Mouse (Mus musculus) macrophage (primary cell): ENCODE measurements around the gene Trim44. TPM values are rescaled to one million over a fixed set of nuclear protein-coding genes. Genes with fewer than 3 reads are reported as not detected.

Source experiments
- H3K27ac ChIP-seq: fragments of 350-480 bp; formaldehyde crosslinking; 2 replicates; pipeline ENCODE4 v1.9.0; 2021
- H3K36me3 ChIP-seq: fragments of 350-480 bp; formaldehyde crosslinking; 2 replicates; pipeline ENCODE4 v1.9.0; 2021; ENCODE audit errors: inconsistent target
- H3K4me3 ChIP-seq: fragments of 350-480 bp; formaldehyde crosslinking; 2 replicates; pipeline ENCODE4 v1.9.0; 2021; ENCODE audit errors: inconsistent target
- H3K79me2 ChIP-seq: fragments of 350-480 bp; formaldehyde crosslinking; 2 replicates; pipeline ENCODE4 v1.9.0; 2021; ENCODE audit errors: inconsistent target
- WGBS: methylation state at CpG from one replicate; pipeline ENCODE4 v1.1.7; 2026; ENCODE audit warnings: inconsistent platforms; ENCODE audit not compliant: missing documents; 5-methylcytosine and 5-hydroxymethylcytosine counted together
- polyA plus RNA-seq: library from polyadenylated mRNA; stranded (reverse); fragments of 250-400 nt; gene quantifications from 3 replicates; pipeline ENCODE4 v1.2.4, GENCODE M21; 2018; ENCODE audit warnings: inconsistent platforms

Trim44 gene
- polyA plus RNA-seq, 1 experiment from 2014 or later: 40.5 TPM

DNA sequence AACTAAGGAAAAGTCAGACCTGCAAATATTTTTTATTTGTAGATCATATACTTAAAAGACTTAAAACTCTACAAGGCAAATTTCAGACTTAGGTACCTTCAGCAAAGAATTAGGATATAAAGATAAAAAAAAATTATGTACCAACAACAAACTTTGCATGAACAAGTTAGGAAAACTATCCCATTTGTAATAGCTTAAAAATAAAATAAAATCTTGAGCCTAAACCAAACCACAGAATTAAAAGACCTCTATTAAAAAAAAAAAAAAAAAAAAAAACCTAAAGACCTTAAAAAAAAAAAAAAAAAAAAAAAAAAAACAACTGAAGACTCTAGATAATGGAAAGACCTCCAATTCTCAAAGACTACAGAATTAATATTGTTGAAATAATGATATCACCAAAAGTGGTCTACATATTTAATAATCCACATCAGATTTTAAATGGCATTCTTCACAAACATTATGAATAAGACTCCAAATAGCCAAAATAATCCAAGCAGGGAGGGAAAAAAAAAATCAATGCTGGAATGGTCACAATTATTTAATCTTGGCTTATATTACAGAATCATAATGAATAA is 22.2 kb downstream of the Trim44 start:
- H3K36me3 ChIP-seq: no peaks in the 10 kb centered on the region
- peaks cover 66% of the 10 kb centered on the region; the same call in 1 of the 2 replicates for H3K79me2 ChIP-seq
- no peak overlapping the region for H3K4me3 ChIP-seq
- no peak overlapping the region for H3K27ac ChIP-seq

DNA sequence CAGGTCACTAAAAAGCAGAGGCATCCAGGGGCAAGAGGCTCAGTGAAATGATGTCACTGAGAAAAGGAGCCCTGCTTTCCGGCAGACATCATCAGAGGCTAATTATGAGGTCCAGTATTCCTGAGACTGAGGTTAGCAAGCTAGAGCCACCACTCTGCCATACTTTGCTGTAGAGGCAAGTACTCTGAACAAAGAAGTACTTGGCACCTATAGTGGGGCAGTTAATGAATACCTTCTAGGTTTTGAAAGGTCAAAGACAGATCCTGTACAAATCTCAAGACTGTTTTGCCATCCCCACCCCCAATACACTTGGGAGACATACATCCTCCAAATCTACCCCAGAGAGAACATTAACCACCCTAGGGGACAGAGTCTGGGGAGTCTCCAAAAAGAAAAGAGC is 23.1 kb downstream of the Trim44 start:
- no peaks in the 10 kb centered on the region for H3K36me3 ChIP-seq
- WGBS: 60% methylated on average over 1 of the region's 1 CpGs
- H3K79me2 ChIP-seq: peaks cover 58% of the 10 kb centered on the region; the same call in 1 of the 2 replicates
- no peak overlapping the region for H3K4me3 ChIP-seq
- no peak overlapping the region for H3K27ac ChIP-seq

DNA sequence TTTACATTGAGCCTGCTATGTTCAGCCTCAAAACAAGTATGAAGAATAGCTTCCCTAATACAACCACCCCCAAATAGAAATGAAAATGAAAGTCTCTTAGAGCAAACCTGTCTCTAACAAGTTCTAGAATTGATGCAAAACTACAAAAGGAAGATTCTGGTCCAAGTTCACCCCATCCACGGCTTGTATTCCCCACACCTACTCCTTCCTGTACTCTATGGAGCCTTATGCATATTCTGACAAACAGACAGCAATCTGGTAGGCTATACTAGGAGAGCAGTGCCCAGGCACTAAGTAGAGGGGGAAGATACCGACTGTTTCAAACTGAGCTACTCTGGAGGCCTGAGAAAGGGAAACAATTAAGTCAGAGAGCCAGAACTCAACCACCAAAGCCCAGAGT is 23.6 kb downstream of the Trim44 start:
- H3K27ac ChIP-seq: no peak overlapping the region
- 9% methylated on average over 2 of the region's 2 CpGs for WGBS
- no peak overlapping the region for H3K4me3 ChIP-seq
- no peaks in the 10 kb centered on the region for H3K36me3 ChIP-seq
- H3K79me2 ChIP-seq: peaks cover 53% of the 10 kb centered on the region; the same call in 1 of the 2 replicates

DNA sequence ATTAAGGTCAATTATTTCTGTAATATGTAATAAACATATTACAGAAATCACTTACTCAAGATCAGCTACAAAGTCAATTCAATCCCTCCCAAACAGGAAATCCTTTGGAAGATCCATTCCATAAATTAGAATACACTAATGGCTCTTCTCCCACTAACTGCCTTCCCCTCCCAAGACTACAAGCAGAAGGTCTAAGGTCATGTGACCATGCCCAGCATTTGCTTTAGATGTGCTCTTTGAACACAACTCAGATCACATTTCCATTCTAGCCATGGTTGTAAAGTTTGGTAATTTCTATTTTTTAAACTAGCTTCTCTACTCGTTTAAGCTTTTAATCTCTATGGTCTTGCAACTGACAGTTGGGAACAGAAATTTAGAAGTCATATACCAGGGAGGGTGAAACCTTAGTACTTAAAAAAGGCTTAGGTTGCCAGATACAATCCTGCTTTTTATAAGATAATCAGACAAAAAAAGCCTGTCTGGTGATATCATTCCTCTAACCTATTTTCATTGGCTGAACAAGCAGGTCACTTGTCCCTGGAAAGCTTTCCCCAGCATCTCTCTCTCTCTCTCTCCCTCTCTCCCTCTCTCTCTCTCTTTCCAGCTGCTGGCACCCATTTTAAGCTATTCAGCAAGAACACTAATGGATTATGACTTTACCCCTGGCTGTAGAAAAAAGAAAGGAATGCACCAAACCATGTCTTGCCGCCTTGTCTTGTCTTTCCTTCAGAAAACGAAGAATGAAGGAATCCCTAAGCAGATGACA is 24.4 kb downstream of the Trim44 start:
- peaks cover 45% of the 10 kb centered on the region; the same call in 1 of the 2 replicates for H3K79me2 ChIP-seq
- no peaks in the 10 kb centered on the region for H3K36me3 ChIP-seq
- 85% methylated on average over 3 of the region's 3 CpGs for WGBS
- no peak overlapping the region for H3K4me3 ChIP-seq
- no peak overlapping the region for H3K27ac ChIP-seq

DNA sequence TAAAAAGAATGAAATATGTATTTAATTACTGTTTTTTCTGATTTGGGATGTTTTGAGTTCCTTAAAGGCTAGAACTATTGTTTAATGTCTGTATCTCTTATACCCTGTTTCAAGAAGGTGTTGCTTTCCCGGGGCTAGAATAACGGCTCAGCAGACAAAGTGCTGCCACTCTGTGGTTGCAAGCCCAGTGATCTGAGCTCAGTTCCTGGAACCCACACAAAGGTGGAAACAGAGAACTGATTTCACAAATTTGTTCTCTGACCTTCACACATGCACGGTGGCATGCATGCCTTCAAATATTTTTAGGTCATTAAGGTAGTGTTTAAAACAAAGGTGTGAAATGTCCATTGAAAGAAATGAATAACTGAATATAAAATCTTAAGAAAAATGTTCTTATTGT is 25.1 kb downstream of the Trim44 start:
- Histone ChIP-seq H3K4me3 (no peak overlapping the region), H3K79me2 (peaks cover 38% of the 10 kb centered on the region; the same call in 1 of the 2 replicates), H3K36me3 (no peaks in the 10 kb centered on the region), H3K27ac (no peak overlapping the region)
- WGBS: 72% methylated on average over 3 of the region's 3 CpGs

DNA sequence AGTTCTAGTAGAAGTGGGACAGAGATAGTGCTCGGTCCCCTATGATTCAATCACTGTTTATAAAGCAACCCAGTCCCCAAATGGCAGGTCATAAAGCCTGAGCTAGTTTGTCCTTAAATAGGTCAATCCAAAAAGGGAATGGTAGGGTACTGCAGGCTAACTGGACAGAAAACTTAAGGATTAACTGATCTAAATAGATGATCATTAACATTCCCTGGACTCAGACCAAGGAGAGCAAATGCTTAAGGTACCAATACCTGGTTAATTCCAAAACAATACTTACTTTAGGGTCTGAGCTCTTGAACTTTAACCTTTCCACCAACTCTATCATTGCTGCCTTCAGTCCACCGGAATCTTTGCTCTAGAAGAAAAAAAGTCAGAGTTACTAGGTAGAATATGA is 27.0 kb downstream of the Trim44 start:
- H3K27ac ChIP-seq: no peak overlapping the region
- no peak overlapping the region for H3K4me3 ChIP-seq
- H3K79me2 ChIP-seq: peaks cover 20% of the 10 kb centered on the region; the same call in 1 of the 2 replicates
- no peaks in the 10 kb centered on the region for H3K36me3 ChIP-seq
- WGBS: 95% methylated on average over 2 of the region's 2 CpGs

DNA sequence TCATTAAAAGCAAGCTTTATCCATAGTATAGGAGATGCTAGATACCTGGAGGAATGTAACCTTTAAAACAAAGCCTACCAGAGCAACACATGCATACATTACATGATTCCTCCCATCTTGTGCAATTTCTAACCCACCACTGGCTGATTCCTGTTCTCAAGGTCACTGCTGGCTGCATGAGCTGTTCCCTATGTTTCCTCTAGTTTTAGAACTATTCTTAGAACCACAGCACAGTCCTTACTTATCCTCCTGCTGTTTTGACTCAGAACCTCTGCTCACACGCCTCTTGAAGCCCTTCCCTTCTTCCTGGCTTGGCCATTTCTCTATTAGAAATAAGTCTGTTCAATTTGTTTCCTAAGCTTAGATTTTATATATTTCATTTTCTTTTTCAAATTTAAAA is 28.7 kb downstream of the Trim44 start:
- Histone ChIP-seq H3K79me2 (peaks cover 20% of the 10 kb centered on the region; the same call in 1 of the 2 replicates), H3K36me3 (no peaks in the 10 kb centered on the region), H3K27ac (no peak overlapping the region), H3K4me3 (no peak overlapping the region)
- WGBS: 77% methylated on average over 1 of the region's 1 CpGs

DNA sequence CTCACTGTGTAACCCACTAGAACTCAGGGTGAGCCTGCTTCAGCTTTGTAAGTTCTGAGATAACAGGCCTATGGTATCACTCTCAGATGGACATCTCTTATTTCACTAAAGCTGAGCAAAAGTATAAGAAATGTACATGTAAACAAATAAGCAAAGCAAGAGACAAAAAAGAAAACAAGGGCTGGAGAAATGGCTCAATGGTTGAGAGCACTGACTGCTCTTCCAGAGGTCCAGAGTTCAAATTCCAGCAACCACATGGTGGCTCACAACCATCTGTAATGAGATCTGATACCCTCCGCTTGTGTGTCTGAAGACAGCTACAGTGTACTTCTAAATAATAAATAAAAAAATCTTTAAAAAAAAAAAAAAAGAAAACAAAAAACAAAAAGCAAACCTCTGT is 29.2 kb downstream of the Trim44 start:
- Histone ChIP-seq H3K79me2 (peaks cover 16% of the 10 kb centered on the region; the same call in 1 of the 2 replicates), H3K4me3 (no peak overlapping the region), H3K27ac (no peak overlapping the region), H3K36me3 (no peaks in the 10 kb centered on the region)
- WGBS: no CpG with 5 or more reads among the region's 1 CpGs

DNA sequence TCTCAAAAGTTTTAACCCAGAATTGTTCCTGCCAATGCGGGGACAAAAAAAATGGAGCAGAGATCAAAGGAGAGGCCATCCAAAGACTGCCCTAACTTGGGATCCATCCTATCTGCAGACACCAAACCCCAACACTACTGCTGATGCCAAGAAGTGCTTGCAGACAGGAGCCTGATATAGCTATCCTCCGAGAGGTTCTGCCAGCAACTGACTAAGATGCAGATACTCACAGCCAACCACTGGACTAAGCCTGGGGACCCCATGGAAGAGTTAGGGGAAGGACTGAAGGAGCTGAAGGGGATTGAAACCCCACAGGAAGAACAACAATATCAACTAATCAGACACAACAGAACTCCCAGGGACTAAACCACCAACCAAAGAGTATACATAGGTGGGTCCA is 30.3 kb downstream of the Trim44 start:
- WGBS: 94% methylated on average over 2 of the region's 2 CpGs
- H3K36me3 ChIP-seq: no peaks in the 10 kb centered on the region
- H3K27ac ChIP-seq: no peak overlapping the region
- H3K4me3 ChIP-seq: no peak overlapping the region
- peaks cover 6% of the 10 kb centered on the region; the same call in 1 of the 2 replicates for H3K79me2 ChIP-seq

DNA sequence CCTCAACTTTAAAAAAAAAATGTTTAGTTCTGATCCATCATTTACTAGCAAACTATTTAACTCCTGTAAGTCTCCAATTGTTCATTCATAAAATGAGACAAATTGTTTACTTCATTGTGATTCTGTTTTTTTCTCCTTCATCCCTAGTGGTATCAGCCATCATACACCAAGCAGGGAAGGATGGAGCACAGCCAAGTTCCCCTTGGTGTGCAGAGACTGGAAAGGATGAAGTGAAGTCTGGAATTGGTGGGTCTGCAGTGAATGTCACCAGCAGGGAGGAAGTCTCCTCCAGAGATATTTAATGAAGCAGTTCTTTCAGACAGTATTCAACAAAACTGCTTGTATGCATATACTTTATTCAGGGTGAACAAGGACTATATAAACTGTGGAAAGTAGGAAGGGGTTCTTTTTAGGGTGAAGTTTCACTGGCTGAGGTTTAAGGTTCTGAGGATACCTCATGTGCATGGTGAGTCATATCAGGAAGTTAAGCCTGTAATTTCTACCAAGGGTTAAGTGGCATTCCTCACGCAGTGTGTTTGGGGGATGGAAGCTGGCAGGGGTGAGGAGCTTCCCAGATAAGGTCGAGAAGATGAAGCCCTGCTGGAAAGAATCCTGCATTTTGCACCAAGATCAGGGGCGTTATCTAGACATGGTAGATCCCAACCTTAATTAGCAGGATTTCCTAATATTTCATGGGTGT is 34.1 kb downstream of the Trim44 start:
- 69% methylated on average over 3 of the region's 3 CpGs for WGBS
- H3K79me2 ChIP-seq: no peaks in the 10 kb centered on the region; the same call in 1 of the 2 replicates
- no peak overlapping the region for H3K4me3 ChIP-seq
- no peak overlapping the region for H3K27ac ChIP-seq
- no peaks in the 10 kb centered on the region for H3K36me3 ChIP-seq

DNA sequence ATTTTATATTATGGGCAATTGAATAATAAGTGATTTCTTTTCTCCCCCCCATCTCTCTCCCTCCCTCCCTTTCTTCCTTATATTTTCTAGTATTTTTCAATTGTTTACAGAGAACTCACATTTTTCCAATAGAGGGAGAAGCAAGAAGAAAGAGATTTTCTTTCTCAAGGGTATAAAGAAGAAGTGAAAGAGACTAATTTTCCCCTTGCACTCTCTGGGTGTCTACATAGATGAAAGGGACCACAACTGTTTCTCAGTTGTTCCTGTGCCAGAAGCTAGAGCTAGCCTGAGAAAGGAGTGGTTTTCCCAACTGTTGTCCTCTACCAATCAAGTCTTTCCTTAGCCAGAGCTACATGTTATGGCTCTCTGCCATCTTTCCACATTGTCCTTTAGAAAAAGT is 34.9 kb downstream of the Trim44 start:
- Histone ChIP-seq H3K79me2 (no peaks in the 10 kb centered on the region; the same call in 1 of the 2 replicates), H3K36me3 (no peaks in the 10 kb centered on the region), H3K27ac (no peak overlapping the region), H3K4me3 (no peak overlapping the region)

DNA sequence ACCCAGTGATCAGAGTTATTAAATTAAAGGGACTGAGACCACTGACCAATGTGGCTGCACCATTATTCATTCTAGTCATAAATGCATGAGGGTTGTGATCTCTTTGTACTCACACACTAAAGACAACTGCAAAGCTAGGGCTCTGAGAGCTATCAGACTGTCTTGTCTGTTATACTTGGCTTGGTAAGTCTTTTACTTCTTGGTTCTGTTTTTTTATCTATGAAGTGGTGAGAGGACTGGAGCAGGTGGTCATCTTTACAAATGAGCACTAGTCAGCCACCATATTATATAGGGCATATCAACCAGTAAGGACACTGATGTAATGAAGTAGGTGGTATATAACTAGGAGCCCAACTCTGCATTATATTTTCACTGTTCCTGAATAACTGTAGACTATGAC is 36.3 kb downstream of the Trim44 start:
- H3K27ac ChIP-seq: no peak overlapping the region
- no peaks in the 10 kb centered on the region for H3K79me2 ChIP-seq
- no peak overlapping the region for H3K4me3 ChIP-seq
- H3K36me3 ChIP-seq: no peaks in the 10 kb centered on the region

DNA sequence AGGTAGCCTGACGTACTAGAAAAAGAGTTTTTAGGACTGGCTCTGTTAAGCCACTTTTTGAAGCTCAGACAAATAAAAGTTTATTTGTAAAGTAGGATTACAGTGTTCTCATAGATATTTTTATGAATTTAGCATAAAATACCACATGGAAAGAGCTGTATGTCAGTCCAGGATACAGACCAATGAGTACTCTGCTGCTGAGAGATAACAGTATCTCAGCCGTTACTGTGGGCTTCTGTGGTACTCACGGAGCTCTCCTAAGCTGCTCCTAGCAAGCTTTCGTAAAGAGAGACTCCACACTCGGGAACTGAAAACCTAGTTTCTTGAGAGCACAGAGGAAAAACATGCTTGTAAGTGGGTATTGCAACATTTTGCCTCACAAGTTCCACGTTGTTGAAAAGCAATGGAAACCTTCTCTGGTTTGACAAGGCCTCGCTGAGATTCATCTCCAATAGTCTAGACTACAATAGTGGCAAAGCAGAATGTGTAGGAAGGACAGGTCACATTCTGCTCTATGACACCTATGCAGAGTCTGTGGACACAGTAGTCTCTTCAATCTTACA is 41.6 kb downstream of the Trim44 start:
- WGBS: 86% methylated on average over 7 of the region's 7 CpGs
- H3K27ac ChIP-seq: no peak overlapping the region
- no peaks in the 10 kb centered on the region for H3K36me3 ChIP-seq
- H3K79me2 ChIP-seq: no peaks in the 10 kb centered on the region; the same call in 1 of the 2 replicates
- H3K4me3 ChIP-seq: no peak overlapping the region

DNA sequence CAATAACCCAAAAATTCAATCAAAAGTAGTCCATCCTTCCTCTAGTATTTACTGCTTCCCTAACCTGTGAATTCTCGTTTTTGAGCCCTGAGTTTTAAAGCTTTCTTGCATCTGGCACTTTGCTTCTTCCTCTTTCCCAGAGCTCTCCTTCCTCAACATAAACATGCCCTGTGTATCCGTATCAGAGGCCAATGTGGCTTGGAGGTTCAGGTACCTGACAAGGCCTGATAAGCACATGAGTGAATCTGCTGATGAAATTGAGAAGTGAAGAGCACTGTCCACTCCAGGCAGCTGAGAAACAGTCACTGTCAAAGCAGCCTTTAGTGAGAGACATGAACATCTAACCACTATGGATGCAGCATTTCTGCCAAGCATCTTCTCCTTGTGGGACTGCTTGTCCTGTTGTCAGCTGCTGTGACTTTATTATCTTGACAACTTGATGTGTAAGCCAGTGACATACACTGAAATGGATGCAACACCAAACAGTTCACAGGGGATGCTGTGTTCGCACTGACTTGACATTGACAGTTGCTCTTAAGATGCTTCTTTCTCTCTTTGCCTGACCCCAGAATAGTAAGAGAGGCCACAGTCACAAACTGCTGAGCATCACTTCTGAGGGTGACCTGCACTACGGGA is 42.9 kb downstream of the Trim44 start:
- Histone ChIP-seq H3K79me2 (peaks cover 4% of the 10 kb centered on the region; the same call in 1 of the 2 replicates), H3K36me3 (no peaks in the 10 kb centered on the region), H3K4me3 (no peak overlapping the region), H3K27ac (no peak overlapping the region)
- WGBS: 72% methylated on average over 4 of the region's 4 CpGs
